Mouse (Mus musculus) liver, embryonic 16.5 days (tissue): Measurements from ENCODE around the gene Pheta1. TPM values are rescaled to one million over a fixed set of nuclear protein-coding genes. Genes with fewer than 3 reads are reported as not detected.

Experiments
- ATAC-seq: fragments of 200-750 bp; cut with Nextera tagmentation; 2 replicates; pipeline ENCODE4 v1.8.0; 2017; ENCODE audit warnings: low read depth, mild to moderate bottlenecking, moderate number of reproducible peaks, moderate library complexity
- H3K27ac ChIP-seq: fragments of 300-500 bp; sonication (generic); 2 replicates; pipeline ENCODE4 v1.5.1; 2014; ENCODE audit warnings: mild to moderate bottlenecking, low read length
- H3K27me3 ChIP-seq: fragments of 300-500 bp; sonication (generic); 2 replicates; pipeline ENCODE4 v1.6.1; 2014; ENCODE audit warnings: low read depth, low read length, mixed read lengths; ENCODE audit not compliant: control insufficient read depth, insufficient read depth
- H3K36me3 ChIP-seq: fragments of 300-500 bp; sonication (generic); 2 replicates; pipeline ENCODE4 v1.6.1; 2014; ENCODE audit warnings: mild to moderate bottlenecking; ENCODE audit not compliant: control insufficient read depth, insufficient read depth
- H3K4me1 ChIP-seq: fragments of 300-500 bp; sonication (generic); 2 replicates; pipeline ENCODE4 v1.6.1; 2014; ENCODE audit warnings: low read depth, low read length, mixed read lengths; ENCODE audit not compliant: control insufficient read depth
- H3K4me2 ChIP-seq: fragments of 300-500 bp; sonication (generic); 2 replicates; pipeline ENCODE4 v1.6.1; 2014; ENCODE audit warnings: low read depth, low read length, mixed read lengths
- H3K4me3 ChIP-seq: fragments of 300-500 bp; sonication (generic); 2 replicates; pipeline ENCODE4 v1.5.1; 2014; ENCODE audit warnings: low read depth, mild to moderate bottlenecking, low read length
- H3K9ac ChIP-seq: fragments of 300-500 bp; sonication (generic); 2 replicates; pipeline ENCODE4 v1.6.1; 2014; ENCODE audit warnings: low read depth, low read length
- H3K9me3 ChIP-seq: fragments of 300-500 bp; sonication (generic); replicated peaks from 2 replicates; pipeline ENCODE4 v1.6.1; 2016; ENCODE audit warnings: low read length; ENCODE audit not compliant: control insufficient read depth
- WGBS: fragments of 180-500 bp; shearing (Covaris S2); extraction: QIAGEN DNeasy Blood & Tissue Kit; methylation state at CpG from one replicate; pipeline ENCODE4 v1.1.7; 2014; ENCODE audit not compliant: insufficient replicate concordance; 5-methylcytosine and 5-hydroxymethylcytosine counted together
- polyA plus RNA-seq: library from polyadenylated mRNA; unstranded; fragments of >200 nt; fragmentation: Nextera tagmentation; extraction: Ambion mirVana; gene quantifications from 2 replicates; pipeline ENCODE4 v1.2.1, GENCODE M21; 2015

Gene Pheta1
- polyA plus RNA-seq, 1 experiment from 2014 or later: 4.0 TPM

DNA sequence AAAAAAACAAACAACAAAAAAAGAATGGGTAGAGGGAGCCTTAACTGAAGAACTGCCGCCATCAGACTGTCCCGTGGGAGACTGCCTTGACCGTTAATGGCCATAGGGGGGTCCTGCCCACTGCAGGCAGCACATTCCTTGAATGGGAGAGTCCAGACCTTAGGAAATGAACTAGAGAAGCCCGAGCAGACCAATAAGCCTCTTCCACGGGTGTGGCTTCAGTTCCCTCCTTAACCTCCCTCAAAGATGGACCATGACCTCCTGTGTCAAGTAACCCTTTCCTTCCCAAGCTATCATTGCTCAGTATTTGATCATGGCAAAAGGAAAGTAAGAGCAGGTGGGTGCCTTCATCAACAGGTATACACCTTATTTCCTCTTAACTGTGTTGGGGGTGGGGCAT lies 13.2 kb downstream of the Pheta1 start:
- H3K4me2 ChIP-seq: no peak overlapping the region
- WGBS: 38% methylated on average over 5 of the region's 5 CpGs
- H3K9me3 ChIP-seq: no peaks in the 10 kb centered on the region
- H3K36me3 ChIP-seq: peaks cover 5% of the 10 kb centered on the region
- H3K27ac ChIP-seq: no peak overlapping the region
- no peaks in the 10 kb centered on the region for H3K27me3 ChIP-seq
- no peak overlapping the region for H3K9ac ChIP-seq
- no peaks in the 10 kb centered on the region; the same call in 1 of the 2 replicates for H3K4me1 ChIP-seq
- H3K4me3 ChIP-seq: no peak overlapping the region
- ATAC-seq: no peak

DNA sequence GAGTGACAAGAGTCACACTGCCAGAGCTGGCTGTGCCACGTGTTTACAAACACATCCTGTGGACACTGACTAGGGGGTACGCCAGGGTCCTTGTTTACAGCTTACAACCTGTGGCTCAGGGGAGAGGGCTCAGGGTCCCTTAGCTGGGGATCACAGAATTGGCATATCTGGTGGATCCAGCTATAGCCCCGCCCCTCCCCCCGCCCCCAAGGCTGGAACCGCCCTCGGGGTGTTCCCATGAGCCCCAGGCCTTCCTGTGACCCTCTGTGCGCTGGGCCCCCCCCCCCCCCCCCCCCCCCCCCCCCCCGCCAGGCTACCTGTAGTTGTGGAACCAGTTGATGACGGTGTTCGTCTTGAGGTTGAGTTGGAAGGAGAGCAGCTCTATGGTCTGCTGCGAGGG lies 15.5 kb downstream of the Pheta1 start:
- WGBS: 11% methylated on average over 8 of the region's 11 CpGs
- no peaks in the 10 kb centered on the region for H3K9me3 ChIP-seq
- no peak overlapping the region for H3K27ac ChIP-seq
- H3K4me2 ChIP-seq: no peak overlapping the region
- H3K9ac ChIP-seq: no peak overlapping the region
- ATAC-seq: no peak
- H3K27me3 ChIP-seq: no peaks in the 10 kb centered on the region
- no peak overlapping the region for H3K4me3 ChIP-seq
- peaks cover 5% of the 10 kb centered on the region for H3K36me3 ChIP-seq
- no peaks in the 10 kb centered on the region for H3K4me1 ChIP-seq

DNA sequence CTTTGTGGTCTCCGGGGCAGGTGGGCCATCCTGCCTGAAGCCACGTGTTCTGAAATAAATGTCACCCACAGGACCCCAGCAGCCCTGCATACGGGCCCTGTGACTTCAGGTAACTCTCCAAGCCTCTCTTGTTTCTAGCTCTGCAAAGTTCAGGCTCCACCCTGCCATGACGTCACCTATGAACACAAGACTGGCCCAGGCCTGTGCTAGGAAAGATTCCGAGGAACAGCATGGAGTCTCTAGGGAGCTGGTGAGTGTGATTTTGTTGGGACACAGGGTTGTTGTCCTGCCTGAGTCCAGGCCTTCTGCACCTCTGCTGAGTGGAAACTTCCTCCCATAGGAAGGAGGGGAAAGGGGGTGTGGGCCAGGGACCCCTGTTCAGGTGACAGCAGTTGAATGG lies 19.2 kb downstream of the Pheta1 start:
- no peaks in the 10 kb centered on the region for H3K4me1 ChIP-seq
- no peak overlapping the region for H3K9ac ChIP-seq
- H3K36me3 ChIP-seq: no peaks in the 10 kb centered on the region
- WGBS: 56% methylated on average over 5 of the region's 5 CpGs
- H3K4me3 ChIP-seq: no peak overlapping the region
- no peaks in the 10 kb centered on the region for H3K9me3 ChIP-seq
- no peak overlapping the region for H3K4me2 ChIP-seq
- H3K27me3 ChIP-seq: no peaks in the 10 kb centered on the region
- H3K27ac ChIP-seq: no peak overlapping the region
- ATAC-seq: no peak

DNA sequence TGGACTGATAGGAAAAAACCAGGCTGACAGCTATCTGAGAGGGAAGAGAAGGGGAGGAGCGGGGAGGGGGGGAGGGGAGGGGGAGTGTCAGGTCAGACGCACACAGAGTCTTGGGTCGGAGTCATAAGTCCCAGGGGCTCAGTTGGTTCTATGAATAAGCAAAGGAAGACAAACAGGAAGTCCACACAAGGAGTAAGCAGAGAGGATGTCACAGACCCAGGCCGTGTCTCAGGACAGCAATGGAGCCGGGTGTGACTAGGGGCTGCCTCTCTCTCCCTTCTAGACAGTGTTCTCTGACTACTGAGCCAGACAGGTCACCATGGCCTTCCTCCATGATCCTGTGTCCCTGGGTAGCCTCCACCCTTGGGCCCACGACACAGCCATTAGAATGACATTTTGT lies 22.0 kb downstream of the Pheta1 start:
- WGBS: 38% methylated on average over 6 of the region's 6 CpGs
- no peak overlapping the region for H3K27ac ChIP-seq

DNA sequence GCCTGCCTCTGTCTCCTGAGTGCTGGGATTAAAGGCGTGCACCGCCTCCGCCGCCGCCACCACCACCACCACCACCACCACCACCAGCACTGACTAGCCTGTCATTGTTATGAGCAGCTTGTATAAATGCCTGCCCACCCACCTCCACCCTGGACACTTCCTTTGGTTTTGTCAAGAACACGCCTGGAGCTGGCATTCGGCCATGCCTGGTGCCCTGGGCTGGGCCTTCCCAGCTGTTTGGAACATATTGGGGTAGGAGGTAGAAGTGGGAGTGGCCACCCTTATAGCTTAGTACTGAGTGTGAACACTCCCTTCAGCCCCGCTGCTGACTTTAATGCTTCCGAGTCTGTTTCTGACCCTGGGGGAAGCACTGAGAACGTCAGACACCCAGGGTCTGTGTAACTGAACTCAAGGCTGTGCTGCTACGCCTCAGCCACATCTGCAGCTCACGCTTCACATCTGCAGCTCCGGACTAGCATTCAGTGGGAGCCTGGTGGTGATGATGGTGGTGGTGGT lies 22.8 kb downstream of the Pheta1 start:
- Histone ChIP-seq H3K27ac (no peak overlapping the region), H3K4me2 (no peak overlapping the region), H3K36me3 (no peaks in the 10 kb centered on the region), H3K4me3 (no peak overlapping the region), H3K9ac (no peak overlapping the region), H3K9me3 (no peaks in the 10 kb centered on the region), H3K4me1 (no peaks in the 10 kb centered on the region), H3K27me3 (no peaks in the 10 kb centered on the region)
- WGBS: 83% methylated on average over 13 of the region's 13 CpGs
- no peak for ATAC-seq

More for the DNA sequence above, 22.0 kb downstream of the Pheta1 start:
- H3K36me3 ChIP-seq: no peaks in the 10 kb centered on the region
- H3K9me3 ChIP-seq: no peaks in the 10 kb centered on the region
- no peaks in the 10 kb centered on the region for H3K4me1 ChIP-seq
- no peaks in the 10 kb centered on the region for H3K27me3 ChIP-seq
- no peak overlapping the region for H3K4me2 ChIP-seq
- no peak overlapping the region for H3K9ac ChIP-seq
- no peak overlapping the region for H3K4me3 ChIP-seq
- 0 out of 2 replicates have a peak, but pooled peaks have one; percentile 20 for ATAC-seq

DNA sequence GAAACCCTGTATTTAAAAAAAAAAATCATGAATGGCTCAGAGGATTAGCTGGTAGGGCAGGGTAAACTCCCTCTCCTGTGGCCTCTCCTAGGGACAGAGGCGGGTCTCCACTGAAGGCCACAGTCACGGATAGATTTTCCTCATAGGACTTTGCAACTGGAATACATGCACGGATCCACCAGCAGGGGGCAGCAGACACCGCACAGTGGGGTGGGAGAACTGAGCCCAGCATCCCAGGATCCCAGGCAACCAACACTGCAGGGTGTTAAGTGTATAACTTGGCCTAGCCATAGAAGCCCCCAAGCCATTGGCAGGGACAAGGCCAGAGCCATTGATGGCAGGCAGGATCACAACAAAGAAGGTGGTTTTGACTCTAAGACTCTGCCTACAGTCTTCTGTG lies 23.4 kb downstream of the Pheta1 start:
- H3K27me3 ChIP-seq: no peaks in the 10 kb centered on the region
- H3K4me2 ChIP-seq: no peak overlapping the region
- no peak for ATAC-seq
- 14% methylated on average over 4 of the region's 4 CpGs for WGBS
- H3K9ac ChIP-seq: no peak overlapping the region
- no peaks in the 10 kb centered on the region for H3K36me3 ChIP-seq
- no peak overlapping the region for H3K4me3 ChIP-seq
- no peak overlapping the region for H3K27ac ChIP-seq
- H3K4me1 ChIP-seq: no peaks in the 10 kb centered on the region
- no peaks in the 10 kb centered on the region for H3K9me3 ChIP-seq

DNA sequence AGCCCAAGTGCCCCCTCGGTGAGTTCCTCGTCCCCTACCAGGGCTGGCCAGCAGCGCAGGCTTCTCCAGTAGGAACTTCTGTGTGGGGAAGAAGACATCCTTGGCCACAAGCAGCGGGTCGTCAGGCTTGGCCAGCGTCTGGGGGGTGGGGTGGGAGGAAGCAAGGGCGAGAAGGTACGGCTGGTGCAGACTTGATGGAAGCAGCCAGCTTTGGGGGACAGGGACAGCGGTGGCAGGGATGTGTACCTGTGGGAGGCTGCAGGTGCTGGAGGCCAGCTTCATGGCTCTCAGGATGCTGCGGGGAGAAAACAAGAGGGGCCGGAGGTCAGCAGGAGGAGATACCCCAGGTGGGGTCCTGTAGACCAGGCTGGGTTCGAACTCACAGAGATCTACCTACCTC lies 26.3 kb downstream of the Pheta1 start:
- Histone ChIP-seq H3K27me3 (no peaks in the 10 kb centered on the region), H3K36me3 (no peaks in the 10 kb centered on the region), H3K9me3 (no peaks in the 10 kb centered on the region), H3K9ac (no peak overlapping the region), H3K4me2 (no peak overlapping the region), H3K27ac (no peak overlapping the region), H3K4me1 (no peaks in the 10 kb centered on the region), H3K4me3 (no peak overlapping the region)
- ATAC-seq: no peak
- 70% methylated on average over 12 of the region's 12 CpGs for WGBS

DNA sequence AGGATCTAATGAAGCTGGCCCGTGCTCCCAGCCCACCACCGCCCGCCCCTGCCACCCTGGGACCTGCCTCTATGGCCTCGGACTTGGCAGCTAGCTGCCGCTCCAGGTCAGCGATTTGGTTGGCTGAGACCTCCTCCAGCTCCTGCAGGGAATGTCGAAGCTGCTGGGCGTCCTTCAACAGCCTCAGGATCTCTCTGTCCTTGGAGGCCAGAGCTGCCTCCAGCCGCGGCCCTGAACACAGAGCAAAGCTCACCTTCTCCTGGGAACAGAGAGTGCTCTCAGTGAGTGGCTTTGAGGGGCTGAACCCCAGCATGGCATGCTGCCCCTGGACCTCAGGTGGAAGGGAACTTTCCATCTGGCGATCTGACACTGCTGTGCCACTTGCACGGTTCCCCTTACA lies 28.1 kb downstream of the Pheta1 start:
- no peak overlapping the region for H3K4me2 ChIP-seq
- no peaks in the 10 kb centered on the region for H3K27me3 ChIP-seq
- 72% methylated on average over 12 of the region's 12 CpGs for WGBS
- no peak overlapping the region for H3K9ac ChIP-seq
- H3K4me1 ChIP-seq: no peaks in the 10 kb centered on the region
- ATAC-seq: no peak
- H3K9me3 ChIP-seq: no peaks in the 10 kb centered on the region
- H3K27ac ChIP-seq: no peak overlapping the region
- H3K4me3 ChIP-seq: no peak overlapping the region
- H3K36me3 ChIP-seq: no peaks in the 10 kb centered on the region

DNA sequence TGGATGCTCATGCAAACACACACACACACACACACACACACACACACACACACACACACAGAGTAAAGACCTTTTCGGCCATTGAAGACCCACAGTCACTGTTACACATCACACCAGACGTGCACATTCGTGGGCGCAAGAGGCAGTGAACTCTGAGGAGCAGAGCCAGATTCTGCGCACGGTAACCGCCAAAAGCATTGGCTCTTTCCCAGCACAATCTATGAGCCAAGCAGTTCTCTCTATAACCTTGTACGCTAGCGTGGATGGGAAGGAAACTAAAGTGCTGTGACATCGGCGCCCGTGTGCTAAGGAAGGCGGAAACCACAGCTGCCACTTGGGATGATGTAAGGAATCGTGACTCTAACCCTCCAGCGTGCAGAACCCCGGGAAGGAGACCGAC lies 29.9 kb downstream of the Pheta1 start:
- Histone ChIP-seq H3K27me3 (no peaks in the 10 kb centered on the region), H3K4me2 (no peak overlapping the region), H3K9me3 (no peaks in the 10 kb centered on the region), H3K27ac (no peak overlapping the region), H3K9ac (no peak overlapping the region), H3K4me1 (no peaks in the 10 kb centered on the region), H3K36me3 (no peaks in the 10 kb centered on the region), H3K4me3 (no peak overlapping the region)
- WGBS: 67% methylated on average over 17 of the region's 17 CpGs
- no peak for ATAC-seq
